Mouse (Mus musculus) kidney, adult 2 months (tissue): ENCODE data around the gene Dalrd3.

ENCODE experiments used
- CTCF ChIP-seq: fragments of 200-500 bp; conservative IDR thresholded peaks from 2 replicates; pipeline ENCODE4 v1.5.1; 2011; ENCODE audit warnings: low read depth, mild to moderate bottlenecking, control low read depth, low read length, moderate library complexity, mixed read lengths; ENCODE audit not compliant: insufficient read depth, insufficient read length
- POLR2A ChIP-seq: fragments of 200-500 bp; IDR thresholded peaks from one replicate; pipeline ENCODE4 v1.6.1; 2011; ENCODE audit warnings: low read depth, low read length, control low read depth

- TF ChIP-seq CTCF: no peak
- no peak for TF ChIP-seq POLR2A
These were observed 2.6 kb downstream of the Dalrd3 start for GRCm38 (mm10) chr9:108572321-108572720.
